Mouse (Mus musculus) B cell, adult (primary cell): Measurements from ENCODE around the gene Oas1g. TPM values are rescaled to one million over a fixed set of nuclear protein-coding genes. Genes with fewer than 3 reads are reported as not detected.

Experiments used
- total RNA-seq: library from RNA; stranded (reverse); gene quantifications from 4 replicates; pipeline ENCODE4 v1.2.4, GENCODE M21; 2023; ENCODE audit not compliant: inconsistent age

Gene Oas1g
- total RNA-seq: not detected in 4 replicates

DNA sequence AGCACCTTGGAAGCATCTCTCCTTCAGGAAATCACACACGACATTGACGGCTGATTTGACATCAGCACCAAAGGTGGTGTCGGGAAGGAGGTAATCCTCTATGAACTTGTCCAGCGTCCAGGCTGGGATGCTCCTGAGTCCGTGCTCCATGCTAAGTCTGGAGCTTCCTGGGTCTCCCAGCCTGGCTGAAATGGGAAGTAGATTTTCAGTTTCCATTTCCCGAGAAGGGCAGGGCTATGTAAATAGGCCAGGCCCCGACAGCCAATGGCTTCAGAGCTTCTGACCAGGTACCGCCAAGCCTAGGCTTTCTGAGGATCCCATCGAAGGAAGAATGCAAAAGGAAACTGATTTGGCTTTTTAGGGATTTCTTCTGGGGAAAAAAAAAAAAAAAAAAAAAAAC, at the start of gene Oas1g:
TSS of gene Oas1g (minus strand) at position 201 of the 400 bp plus-strand sequence.

DNA sequence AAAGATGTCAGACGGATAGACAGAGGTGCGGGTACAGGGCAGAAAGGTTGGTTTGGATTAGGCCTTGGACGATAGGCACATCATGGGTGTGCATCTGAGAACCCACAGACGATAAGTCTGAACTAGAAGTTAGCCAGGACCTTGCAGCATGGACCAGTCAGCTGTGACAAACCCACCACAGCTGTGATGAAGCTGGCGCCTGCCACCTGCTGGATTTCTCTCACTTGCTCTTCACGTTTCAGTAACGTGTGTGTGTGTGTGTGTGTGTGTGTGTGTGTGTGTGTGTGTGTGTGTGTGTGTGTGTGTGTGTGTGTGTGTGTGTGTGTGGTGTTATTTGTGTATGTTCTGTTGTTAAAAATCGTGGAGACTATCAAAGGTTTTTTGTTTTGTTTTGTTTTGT, 26.8 kb upstream of the Oas1g start, which contains the start of gene Oas1d:
TSS of gene Oas1d (plus strand) at position 333 of the 400 bp plus-strand sequence.

DNA sequence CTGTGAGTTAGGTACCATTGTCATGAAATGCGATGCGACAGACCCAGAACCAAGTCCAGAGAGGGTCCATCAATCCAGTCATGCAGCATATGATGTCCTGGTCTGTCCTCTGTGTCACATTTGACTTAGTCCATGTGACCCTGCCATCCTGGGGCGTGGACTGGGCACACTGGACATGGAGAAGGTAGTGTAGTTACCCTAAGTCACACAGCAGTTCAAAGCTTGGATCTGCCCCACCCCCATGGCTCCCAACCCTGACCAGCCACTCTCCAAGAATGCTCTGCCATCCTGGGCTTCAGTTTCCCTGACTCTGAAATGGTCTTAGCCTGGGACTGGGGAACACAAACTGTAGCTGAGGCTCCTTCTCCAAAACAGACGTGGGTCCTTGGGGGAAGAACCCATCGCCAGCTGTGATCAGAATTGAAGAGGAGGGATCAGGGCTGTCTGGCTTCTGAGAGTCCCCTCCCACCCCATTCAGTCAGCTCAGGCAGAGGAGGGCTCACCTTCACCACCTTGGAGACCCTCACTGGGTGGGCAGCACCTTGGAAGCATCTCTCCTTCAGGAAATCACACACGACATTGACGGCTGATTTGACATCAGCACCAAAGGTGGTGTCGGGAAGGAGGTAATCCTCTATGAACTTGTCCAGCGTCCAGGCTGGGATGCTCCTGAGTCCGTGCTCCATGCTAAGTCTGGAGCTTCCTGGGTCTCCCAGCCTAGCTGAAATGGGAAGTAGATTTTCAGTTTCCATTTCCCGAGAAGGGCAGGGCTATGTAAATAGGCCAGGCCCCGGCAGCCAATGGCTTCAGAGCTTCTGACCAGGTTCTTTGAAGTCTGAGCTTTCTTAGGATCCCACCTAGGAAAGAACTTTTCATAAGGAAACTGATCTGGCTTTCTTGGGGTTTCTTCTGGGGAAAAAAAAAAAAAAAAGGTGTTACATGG, 19.6 kb upstream of the Oas1g start, which contains the start of gene Oas1a:
TSS of gene Oas1a (minus strand) at position 731 of the 943 bp plus-strand sequence.

DNA sequence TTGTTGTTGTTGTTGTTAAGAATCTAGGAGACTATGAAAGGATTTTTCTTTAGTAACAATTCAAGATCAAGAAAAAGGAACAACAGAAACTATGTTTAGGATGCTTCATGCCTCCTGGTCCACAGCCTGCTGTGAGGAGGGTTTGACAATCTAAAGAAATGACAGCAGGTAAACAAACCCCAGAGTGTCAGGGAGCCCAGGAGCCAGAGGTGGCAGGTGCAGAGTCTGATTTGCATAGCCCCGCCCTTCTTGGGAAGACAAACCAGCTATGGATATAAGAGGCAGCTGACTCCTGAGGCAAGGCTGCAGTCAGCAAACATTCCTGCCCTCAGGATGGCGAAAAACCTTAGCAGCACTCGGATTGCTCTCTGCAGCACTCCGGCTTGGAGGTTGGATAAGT, 26.3 kb downstream of the Oas1g start, which contains the start of gene Oas1h:
TSS of gene Oas1h (plus strand) at position 301 of the 400 bp plus-strand sequence.

DNA sequence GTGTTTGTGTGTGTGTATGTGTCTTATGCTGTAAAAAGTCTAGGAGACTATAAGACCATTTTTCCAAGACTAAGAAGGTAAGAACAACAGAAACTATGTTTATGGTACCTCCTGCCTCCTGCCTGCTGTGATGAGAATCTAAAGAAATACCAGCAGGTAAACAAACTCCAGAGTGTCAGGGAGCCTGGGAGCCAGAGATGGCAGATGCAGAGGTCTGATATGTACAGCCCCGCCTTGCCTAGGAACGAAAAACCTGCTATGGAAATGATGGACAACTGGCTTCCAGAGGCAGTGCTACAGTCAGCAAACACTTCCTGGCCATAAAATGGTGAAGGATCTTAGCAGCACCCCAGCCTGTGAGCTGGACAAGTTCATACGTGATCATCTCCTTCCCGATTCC, 40.3 kb downstream of the Oas1g start, which contains the start of gene Oas1f:
TSS of gene Oas1f (plus strand) at position 301 of the 400 bp plus-strand sequence.

Other genes starting within 250 kb of the Oas1g start
- 39.5 to 56.3 TPM (median 51.7 TPM) in 4 replicates for gene Rasal1, start 238.8 kb downstream of the Oas1g start, total RNA-seq
- gene Dtx1, start 175.7 kb downstream of the Oas1g start, total RNA-seq: 226 to 261 TPM (median 233 TPM) in 4 replicates
- 4.4 to 13.2 TPM (median 6.7 TPM) in 4 replicates for gene Oas2, start 137.8 kb downstream of the Oas1g start, total RNA-seq
- 2.2 to 5.3 TPM (median 3.0 TPM) in 4 replicates for gene Oas3, start 110.0 kb downstream of the Oas1g start, total RNA-seq
- 0.39 to 0.71 TPM (median 0.48 TPM) in 4 replicates for gene Oas1e, start 92.1 kb downstream of the Oas1g start, total RNA-seq
- gene Oas1c, start 75.1 kb downstream of the Oas1g start, total RNA-seq: 10.8 to 15.9 TPM (median 12.5 TPM) in 4 replicates
- not detected in 4 replicates for gene Oas1f, start 40.2 kb downstream of the Oas1g start, total RNA-seq
- gene Oas1h, start 26.2 kb downstream of the Oas1g start, total RNA-seq: not detected in 4 replicates
- gene Oas1a, start 19.9 kb upstream of the Oas1g start, total RNA-seq: 2.1 to 5.6 TPM (median 3.4 TPM) in 4 replicates
- gene Oas1d, start 26.9 kb upstream of the Oas1g start, total RNA-seq: not detected in 4 replicates
- gene Rph3a, start 122.5 kb upstream of the Oas1g start, total RNA-seq: not detected in 4 replicates